Mouse (Mus musculus): ENCODE results near the gene Btg1.

The Btg1 gene

DNA sequence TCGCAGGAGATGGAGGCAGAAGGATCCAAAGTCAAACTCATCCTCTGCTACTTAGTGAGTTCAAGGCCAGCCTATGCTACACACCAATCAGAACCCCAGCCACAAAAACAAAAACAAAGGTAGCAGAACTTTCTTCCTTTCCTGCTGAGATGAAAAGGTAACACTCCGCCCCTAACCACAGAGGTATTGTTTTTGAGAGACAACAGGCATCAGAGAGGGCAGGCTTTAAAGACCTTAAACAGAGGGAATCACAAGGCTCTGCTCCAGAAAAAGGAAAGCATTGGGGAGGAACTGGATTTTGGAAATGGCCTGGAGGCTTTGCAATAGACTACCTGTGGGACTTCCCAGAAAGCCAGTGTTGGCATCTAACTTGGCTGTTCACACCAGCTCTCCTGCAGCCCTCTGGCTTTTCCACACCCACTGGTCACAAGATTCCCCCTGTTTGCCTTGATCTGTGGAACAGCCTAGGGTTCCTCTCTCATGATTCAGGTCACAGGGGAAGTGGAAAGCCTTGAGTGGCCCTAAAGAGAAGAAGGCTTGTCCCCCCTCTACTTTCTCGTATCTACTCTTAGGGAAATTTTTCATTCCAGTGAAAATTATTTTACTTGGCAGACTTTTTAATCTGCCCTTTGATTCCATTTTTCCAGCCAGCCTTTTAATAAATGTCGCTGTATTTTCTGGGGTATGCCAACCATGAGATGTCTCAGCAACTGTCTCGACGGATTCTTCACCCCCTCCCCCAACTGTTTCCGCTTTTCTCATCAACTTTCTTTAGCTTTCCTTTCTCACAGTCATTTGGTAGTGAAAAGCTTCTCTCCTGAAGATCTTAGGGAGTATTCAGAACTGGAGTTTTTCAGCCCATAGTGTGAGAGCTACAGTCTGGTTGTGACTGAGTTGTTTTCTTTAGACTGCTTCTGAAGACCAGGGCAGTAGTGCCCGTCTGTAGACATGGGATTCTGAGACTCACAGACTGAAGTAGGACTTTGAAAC is 7.2 kb upstream of the Btg1 start:
- in situ Hi-C loops (cut with MboI, MseI) = loop anchor here (5.0 to 25.0 kb wide), 3 partner anchors 37 to 222 kb away; no protein-coding TSS in a partner anchor

DNA sequence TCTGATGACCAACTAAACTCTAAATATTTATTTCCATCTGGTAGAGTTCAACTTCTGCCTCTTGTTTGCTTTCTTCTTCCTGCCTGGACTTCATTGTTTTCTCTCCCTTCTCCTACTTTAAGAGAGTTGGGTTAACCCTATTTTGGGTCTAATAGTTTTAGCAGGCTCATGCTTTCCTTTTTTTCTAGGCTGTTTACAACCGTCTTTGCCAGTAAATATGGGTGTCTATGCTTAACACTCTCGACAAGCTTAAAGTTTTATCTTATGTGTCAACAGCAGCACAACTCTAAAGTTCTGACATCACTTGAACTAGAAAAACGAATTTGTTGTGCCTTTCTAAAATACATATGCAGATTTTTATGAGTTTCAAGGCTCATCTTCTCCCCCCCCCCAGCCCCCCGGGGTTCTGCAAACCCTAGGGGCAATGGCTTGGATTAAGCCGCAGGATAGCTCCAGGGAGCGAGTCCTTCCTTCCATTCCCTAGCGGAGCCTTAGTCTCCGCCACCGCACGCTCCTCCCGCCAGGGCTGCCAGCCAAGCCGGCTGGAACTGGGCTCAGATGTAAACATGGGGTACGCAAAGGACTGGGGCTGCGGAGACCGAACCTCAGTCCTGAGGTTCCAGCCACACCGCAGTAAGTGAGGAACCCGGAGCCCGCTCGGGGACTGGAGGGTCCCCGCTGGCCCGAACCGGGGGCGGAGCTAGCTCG is 651 bp upstream of the Btg1 start:
- in situ Hi-C loops (cut with MboI, MseI) = loop anchor here (25.0 kb wide), 1 partner anchor 229 kb away; no protein-coding TSS in a partner anchor

DNA sequence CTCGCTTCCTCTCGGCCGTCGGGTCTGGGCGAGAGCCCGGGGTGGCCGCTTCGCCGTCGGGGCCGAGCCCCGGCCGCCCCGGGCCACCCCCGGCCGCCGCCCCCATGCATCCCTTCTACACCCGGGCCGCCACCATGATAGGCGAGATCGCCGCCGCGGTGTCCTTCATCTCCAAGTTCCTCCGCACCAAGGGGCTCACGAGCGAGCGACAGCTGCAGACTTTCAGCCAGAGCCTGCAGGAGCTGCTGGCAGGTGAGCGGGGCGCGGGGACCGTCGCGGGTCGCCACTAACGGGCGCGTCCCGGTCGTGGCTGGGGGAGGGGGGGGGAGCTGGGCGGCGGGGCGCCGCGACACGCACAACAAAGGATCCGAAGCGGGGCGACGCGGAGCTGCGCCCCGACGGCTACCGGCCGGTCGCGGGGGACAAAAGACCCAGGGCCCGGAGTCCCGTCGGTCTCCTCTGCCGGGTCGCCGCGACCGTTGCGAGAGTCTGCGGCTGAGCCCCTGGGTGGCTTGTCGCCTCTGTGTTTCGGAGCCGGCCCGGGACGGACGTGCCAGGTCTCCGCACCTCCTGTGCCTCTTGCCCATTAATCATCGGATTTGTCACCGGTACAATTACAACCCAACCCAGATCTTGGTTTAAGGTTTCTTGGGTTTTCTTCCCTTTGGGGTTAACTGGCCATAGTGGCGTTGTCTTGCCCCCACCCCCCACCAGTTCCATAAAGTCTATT is 580 bp downstream of the Btg1 start:
- in situ Hi-C loops (cut with MboI, MseI) = loop anchor here (25.0 kb wide), 1 partner anchor 230 kb away; no protein-coding TSS in a partner anchor

DNA sequence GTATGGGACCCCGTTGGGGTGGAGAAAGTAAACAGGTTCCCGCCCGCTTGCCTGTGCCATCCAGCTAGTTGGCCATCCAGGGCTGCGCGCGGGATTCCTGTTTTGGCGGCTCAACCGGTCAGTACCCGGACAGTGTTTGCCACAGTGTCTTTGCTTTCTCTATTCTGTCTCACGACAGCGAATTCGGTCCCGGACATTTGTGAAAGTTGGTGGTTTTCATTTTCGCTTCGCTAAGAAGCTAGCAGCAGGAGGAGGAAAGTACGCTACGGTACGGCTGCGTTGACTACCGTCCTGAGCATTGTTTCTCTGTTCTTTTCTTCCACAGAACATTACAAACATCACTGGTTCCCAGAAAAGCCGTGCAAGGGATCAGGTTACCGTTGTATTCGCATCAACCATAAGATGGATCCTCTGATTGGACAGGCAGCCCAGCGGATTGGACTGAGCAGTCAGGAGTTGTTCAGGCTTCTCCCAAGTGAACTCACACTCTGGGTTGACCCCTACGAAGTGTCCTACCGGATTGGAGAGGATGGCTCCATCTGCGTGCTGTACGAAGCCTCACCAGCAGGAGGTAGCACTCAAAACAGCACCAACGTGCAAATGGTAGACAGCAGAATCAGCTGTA is 1.3 kb downstream of the Btg1 start:
- in situ Hi-C loops (cut with MboI, MseI) = loop anchor here (25.0 kb wide), 1 partner anchor 231 kb away; no protein-coding TSS in a partner anchor

DNA sequence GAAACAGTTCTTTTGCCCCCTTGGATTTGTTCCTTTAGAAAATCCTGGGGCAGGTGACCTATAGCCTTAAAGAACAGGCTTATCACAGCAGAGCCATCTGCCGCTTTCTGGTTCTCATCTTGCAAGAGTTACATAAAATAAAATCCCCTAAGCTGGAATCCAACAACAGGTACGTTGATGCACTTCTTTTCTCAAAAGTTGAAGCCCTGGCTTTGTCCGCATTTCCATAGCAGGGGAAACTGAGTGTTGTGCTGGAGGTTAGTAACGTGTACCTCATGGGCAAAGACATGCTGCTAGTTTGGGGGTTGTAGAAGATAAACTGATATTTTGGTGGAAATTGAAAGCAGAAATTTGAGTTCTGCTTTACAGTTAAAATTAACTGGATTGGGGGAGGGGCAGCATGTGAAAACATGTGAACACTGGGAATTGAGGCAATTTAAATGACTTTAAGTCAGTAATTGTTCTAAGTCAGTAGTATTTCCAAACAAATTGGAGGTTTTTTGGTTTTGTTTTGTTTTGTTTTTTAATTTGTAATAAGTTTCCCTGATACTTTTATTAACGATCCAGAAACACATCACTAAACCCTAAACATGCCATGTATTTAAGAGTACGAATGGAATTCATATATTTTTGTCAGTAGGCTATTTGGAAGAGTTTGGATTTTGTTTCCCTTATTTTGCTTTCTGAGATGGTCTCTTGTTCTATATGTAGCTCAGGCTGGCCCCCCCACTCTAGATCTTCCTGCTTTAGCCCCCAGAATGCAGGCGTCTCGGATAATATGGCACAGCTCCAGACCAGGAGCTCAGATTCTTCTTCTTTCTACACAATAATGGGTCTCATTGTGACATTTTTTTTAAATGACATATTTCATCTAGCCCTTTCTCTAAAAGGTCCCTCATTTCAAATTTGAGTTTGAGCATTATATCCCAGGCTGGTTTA is 3.4 kb downstream of the Btg1 start:
- in situ Hi-C loops (cut with MboI, MseI) = loop anchor here (25.0 kb wide), 1 partner anchor 233 kb away; no protein-coding TSS in a partner anchor

DNA sequence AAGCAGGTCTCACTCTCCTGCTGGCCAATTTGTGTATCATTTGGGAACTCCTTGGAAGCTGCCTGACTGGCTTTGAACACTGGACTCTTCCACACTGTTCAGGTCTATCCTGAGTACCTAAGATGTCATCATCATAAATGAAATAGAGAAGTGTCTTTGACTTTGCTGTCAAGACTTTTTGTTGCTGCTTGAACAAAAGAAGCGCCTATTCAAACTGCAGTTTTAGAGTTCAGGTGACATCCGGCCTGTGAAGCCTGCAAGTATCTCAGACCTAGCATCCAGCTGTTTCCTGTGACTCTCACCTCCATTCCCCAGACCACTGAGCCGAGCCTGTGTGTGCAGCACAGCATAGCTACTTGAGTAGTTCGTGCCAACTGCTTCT is 4.1 kb downstream of the Btg1 start:
- in situ Hi-C loops (cut with MboI, MseI) = loop anchor here (25.0 kb wide), 1 partner anchor 234 kb away; no protein-coding TSS in a partner anchor

DNA sequence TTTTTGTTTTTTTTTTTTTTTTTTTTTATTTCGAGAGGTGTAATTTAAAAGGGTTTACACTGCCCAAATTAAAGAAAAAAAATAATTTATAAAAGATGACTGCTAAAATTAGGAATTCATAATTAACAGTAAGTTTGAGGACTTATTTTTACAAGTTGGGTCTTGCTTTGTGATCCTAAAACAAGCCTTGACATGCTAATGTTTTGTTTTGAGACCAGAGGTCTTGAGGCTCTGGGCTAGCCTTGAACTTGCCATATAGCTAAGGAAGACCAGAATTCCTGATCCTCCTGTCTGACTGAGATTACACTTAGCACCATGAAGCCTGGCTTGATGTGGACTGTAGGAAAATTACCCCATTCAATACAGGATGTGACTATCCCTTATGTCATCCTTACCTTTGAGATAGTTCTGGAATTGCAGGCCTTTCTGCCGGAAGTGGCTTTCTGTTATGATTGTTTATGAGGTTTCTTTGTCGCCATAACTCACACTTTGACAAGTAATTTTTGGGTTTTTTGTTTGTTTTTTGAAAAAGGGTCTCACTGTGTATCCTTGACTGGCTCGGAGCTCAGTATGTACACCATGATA is 4.6 kb downstream of the Btg1 start:
- in situ Hi-C loops (cut with MboI, MseI) = loop anchor here (25.0 kb wide), 1 partner anchor 234 kb away; no protein-coding TSS in a partner anchor

DNA sequence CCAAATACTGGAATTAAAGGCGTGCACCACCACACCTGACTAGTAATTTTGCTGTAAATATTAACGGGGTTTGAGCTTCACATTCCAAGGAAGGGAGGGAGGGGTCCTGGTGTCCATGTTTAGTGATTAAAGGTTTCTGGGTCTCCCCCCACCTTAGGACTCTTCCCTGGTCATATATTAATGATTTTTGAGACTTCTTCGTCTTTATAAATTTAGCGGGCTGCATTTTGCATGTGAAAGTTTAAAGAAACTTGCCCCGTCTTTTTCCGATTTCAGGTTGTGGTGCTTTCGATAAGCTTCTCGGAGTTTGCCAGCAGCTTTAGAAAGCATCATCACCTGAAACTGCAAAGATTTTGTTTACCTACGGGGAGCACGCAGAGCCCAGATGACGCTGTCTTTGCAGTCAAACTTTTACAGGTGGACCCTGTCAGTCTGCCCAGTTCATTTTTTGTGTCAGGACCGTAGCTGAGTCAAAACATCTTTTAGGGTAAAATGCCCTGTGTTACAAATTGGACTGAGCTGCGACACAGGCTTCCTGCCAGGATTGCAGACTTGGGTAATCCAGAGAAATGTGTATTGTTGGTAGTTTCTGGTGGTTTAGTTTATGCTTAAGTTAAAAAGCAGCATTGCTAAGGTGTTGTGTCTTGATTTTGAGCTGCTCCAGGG is 5.3 kb downstream of the Btg1 start:
- in situ Hi-C loops (cut with MboI, MseI) = loop anchor here (25.0 kb wide), 1 partner anchor 235 kb away; no protein-coding TSS in a partner anchor

DNA sequence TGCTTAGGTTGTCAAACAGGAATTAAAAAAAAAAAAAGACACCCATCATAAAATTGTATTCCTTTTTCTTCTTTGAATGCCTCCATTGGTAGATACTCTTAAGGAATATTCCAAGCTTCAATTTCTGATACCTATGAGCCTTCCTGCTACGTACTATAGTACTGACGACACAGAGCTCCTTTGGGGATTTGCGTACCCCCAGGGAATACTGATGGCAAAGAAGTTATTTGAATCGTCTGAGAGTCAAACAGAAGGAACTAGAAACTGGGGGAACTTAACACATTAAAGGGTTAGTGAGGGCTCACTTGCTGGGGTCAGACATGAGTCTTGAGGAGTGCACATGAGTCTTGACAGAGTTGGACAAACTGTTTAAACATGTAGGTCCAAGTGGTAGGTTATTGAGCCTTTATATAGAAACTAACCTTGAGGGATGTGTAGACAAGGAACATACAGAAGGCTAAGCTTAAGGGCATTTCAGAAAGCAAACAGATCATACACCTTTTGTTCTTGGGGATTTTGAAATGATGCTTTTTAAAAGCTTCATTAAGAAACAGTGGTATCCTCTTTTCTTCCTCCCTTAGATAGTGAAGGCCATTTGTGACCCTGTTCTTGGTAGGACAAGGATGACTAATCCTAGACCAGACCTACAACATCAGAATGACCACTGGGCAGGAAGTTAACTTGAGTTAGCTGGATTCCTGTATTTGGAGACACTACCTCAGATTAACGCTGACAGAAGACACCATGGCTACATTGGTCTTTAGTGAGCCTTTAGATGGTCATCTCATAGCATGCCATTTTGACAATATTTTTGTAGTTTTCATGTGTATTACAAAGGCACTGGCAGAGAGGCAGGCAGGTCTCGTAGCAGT is 6.2 kb downstream of the Btg1 start:
- in situ Hi-C loops (cut with MboI, MseI) = loop anchor here (25.0 kb wide), 1 partner anchor 236 kb away; no protein-coding TSS in a partner anchor

DNA sequence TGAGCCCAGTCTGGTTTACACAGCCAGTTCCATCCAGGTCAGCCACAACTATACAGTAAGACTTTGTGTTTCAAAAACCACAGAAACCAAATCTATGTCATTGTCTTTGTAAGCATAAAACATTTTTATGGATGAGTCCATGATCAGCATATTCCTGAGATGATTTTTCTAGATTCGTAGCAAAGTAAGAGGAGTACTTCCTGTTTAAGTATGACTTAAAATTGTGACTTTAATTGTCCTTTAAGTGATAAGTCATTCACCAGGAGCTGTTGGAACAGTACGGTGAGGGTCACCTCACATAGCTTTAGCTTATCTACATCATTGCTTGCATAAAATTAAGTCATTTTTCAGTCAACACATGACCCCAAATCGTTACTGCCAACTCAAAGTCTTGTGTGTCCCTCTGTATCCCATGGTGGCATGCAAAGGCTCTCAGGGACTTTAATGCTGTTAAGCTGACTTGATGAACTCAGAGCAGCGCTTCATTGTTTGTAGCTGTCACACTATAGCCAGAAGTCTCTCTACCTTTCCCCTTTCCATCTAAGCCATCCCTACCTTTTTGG is 6.9 kb downstream of the Btg1 start:
- in situ Hi-C loops (cut with MboI, MseI) = loop anchor here (25.0 kb wide), 1 partner anchor 236 kb away; no protein-coding TSS in a partner anchor

DNA sequence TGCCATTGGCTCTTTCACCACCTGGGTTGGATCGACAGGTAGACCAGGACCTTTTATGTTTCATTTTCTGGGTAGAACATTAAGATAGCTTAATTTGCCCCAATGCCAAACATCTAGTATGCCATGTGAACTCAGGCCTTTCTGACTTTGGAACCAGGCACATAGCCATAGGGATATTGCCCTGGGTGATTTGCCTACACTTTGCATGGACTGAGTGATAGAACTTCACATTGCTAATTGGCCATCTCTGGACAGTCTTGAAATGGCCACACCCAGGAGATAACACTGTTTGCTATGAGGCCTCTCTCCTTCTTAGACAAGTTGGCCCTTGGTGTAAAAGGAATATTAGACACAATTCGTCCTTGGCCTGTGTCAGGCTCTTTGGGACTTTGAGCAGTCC is 7.6 kb downstream of the Btg1 start:
- in situ Hi-C loops (cut with MboI, MseI) = loop anchor here (25.0 kb wide), 1 partner anchor 237 kb away; no protein-coding TSS in a partner anchor

DNA sequence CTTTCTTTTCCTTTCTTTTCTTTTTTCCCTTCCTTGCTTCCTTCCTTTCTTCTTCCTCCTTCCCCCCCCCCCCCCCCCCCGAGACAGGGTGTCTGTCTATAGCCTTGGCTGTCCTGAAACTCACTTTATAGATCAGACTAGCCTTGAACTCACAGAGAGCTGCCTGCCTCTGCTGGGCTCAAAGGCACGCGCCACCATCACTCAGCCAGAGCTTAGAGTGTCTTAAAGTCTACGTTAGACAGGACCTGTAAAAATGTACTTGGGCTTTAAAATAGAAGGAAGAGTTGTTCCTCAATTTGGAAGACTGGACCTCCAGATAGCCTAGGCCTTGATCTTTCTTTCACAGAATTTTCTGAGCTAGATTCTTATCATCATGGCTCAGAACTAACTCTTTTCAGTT is 8.3 kb downstream of the Btg1 start:
- in situ Hi-C loops (cut with MboI, MseI) = loop anchor here (5.0 to 25.0 kb wide), 2 partner anchors 62 to 537 kb away; no protein-coding TSS in a partner anchor

DNA sequence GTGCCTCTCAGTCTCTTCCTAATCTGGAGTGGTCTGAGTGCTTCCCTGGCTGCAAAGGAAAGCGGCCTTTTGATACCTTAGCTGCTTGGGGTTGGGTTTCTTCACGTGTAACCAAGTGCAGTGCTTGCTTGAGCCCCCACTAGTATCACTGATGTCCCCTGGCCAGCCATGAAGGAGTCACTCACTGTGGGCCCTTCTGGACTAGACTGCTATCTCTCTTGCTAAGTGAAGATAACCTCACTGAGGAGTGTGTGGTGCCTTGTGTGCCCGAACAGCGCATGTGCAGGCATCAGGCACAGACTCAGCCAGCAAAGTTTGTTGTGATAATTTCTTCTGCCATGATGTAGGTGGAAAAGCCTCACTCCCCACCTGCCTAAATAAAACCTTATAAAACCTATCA is 8.9 kb downstream of the Btg1 start:
- in situ Hi-C loops (cut with MboI, MseI) = loop anchor here (5.0 to 25.0 kb wide), 2 partner anchors 62 to 537 kb away; no protein-coding TSS in a partner anchor

DNA sequence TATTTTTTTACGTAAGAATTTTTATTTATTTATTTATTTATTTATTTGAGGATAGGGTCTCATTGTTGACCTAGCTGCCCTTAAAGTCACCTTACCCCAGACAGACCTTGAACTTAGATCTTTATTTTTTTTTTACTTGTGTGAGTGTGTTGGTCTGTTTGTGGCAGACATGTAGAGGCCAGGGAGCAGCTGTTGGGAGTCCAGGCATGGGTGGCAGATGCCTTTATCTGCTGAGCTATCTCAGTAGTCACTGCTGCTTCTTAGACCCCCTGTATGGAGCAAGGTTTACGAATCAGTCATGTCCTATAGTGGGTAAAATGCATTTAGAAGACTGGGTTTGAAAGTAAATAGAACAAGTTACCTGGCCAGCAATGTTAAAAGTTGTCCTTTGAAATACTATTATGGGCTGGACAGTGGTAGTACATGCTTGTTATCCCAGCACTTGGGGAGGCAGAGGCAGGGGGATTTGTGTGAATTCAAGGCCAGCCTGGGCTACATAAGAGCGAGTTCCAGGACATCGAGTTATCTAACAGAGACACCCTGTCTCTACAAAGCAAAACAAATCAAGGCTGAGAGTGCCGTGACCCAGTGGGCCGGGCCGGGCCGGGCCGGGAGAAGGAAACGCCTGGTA is 9.4 kb downstream of the Btg1 start:
- in situ Hi-C loops (cut with MboI, MseI) = loop anchor here (5.0 to 25.0 kb wide), 2 partner anchors 61 to 536 kb away; no protein-coding TSS in a partner anchor

DNA sequence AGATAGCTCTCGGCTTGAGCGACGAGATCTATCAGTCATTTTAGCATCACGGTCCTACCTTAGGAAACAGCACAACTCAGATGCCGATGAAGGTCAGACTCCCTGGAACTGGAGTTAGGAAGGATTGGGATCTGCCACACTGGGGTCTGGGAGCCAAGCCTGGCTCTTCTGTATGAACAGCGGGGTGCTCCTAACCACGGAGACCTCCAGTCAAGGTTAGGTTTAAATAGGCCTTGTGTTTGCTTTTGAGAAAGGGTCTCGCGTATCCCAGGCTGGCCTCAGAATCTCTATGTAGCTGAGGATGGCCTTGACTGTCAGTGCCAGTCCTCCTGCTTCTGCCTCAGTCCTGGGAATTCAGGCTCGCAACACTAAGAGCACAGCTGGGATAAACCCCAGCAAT is 10.5 kb downstream of the Btg1 start:
- in situ Hi-C loops (cut with MboI, MseI) = loop anchor here (5.0 to 25.0 kb wide), 2 partner anchors 60 to 535 kb away; no protein-coding TSS in a partner anchor

Measured in regulatory T cell (primary cell).